Mouse (Mus musculus) hindbrain, embryonic 11.5 days (tissue): ENCODE results near the gene Pdzph1. TPM values are rescaled to one million over a fixed set of nuclear protein-coding genes. Genes with fewer than 3 reads are reported as not detected.

Experiments
- ATAC-seq: fragments of 200-750 bp; cut with Nextera tagmentation; 2 replicates; pipeline ENCODE4 v1.8.0; 2017; ENCODE audit warnings: mild to moderate bottlenecking, moderate TSS enrichment, moderate library complexity; ENCODE audit not compliant: low FRiP score
- DNase-seq: peaks from one replicate; pipeline ENCODE4 v3.0.0-alpha.2; 2015; ENCODE audit warnings: low spot score
- H3K27ac ChIP-seq: fragments of 300-500 bp; sonication (generic); 2 replicates; pipeline ENCODE4 v1.5.1; 2014; ENCODE audit warnings: mild to moderate bottlenecking, low read depth, low read length
- H3K27me3 ChIP-seq: fragments of 300-500 bp; sonication (generic); 2 replicates; pipeline ENCODE4 v1.6.1; 2014; ENCODE audit warnings: mild to moderate bottlenecking, low read length, moderate library complexity, mixed read lengths; ENCODE audit not compliant: control insufficient read depth, insufficient read depth
- H3K36me3 ChIP-seq: fragments of 300-500 bp; sonication (generic); 2 replicates; pipeline ENCODE4 v1.6.1; 2014; ENCODE audit warnings: mild to moderate bottlenecking, low read length, moderate library complexity, mixed read lengths; ENCODE audit not compliant: control insufficient read depth, insufficient read depth
- H3K4me1 ChIP-seq: fragments of 300-500 bp; sonication (generic); replicated peaks from 2 replicates; pipeline ENCODE4 v1.6.1; 2014; ENCODE audit warnings: low read length, mixed read lengths; ENCODE audit not compliant: control insufficient read depth, insufficient read depth
- H3K4me2 ChIP-seq: fragments of 300-500 bp; sonication (generic); replicated peaks from 2 replicates; pipeline ENCODE4 v1.6.1; 2014; ENCODE audit warnings: mild to moderate bottlenecking, low read depth, low read length
- H3K4me3 ChIP-seq: fragments of 300-500 bp; sonication (generic); 2 replicates; pipeline ENCODE4 v1.5.1; 2014; ENCODE audit warnings: low read depth, low read length
- H3K9ac ChIP-seq: fragments of 300-500 bp; sonication (generic); 2 replicates; pipeline ENCODE4 v1.6.1; 2014; ENCODE audit warnings: low read depth, low read length
- H3K9me3 ChIP-seq: fragments of 300-500 bp; sonication (generic); 2 replicates; pipeline ENCODE4 v1.6.1; 2016; ENCODE audit warnings: low read length; ENCODE audit not compliant: control insufficient read depth
- WGBS: fragments of 180-500 bp; shearing (Covaris S2); extraction: QIAGEN DNeasy Blood & Tissue Kit; methylation state at CpG from one replicate; pipeline ENCODE4 v1.1.7; 2014; 5-methylcytosine and 5-hydroxymethylcytosine counted together
- polyA plus RNA-seq: library from polyadenylated mRNA; unstranded; fragments of >200 nt; fragmentation: Nextera tagmentation; extraction: Ambion mirVana; gene quantifications from 2 replicates; pipeline ENCODE4 v1.2.1, GENCODE M21; 2014

Gene Pdzph1
- 10.6 and 10.9 TPM in 2 replicates for polyA plus RNA-seq

DNA sequence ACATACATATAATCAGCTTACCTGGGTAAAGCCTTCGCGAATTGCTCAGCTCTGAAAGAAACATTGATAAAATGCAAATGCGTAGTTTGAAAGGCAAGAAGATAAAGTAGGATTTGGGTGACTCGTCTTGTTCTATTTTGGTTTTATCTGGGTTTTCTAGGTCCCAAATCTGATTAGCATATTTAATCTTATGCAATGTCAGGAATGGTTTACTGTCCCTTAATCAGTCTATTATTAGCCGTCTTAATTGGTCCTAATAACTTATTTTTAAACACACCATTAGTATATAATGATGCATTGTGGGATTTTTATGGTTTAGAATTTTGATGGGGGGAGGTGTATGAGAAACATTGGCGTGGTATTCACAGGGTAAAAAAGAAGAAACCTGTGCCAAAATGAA is at the start of gene Pdzph1:
Gene Pdzph1 (minus strand): TSS at position 101 of the 400 bp plus-strand sequence.
- Histone ChIP-seq H3K4me3 (no peak within 1 kb of the TSS), H3K9me3 (no peaks in the 10 kb centered on the region), H3K9ac (no peak within 1 kb of the TSS), H3K4me2 (no peak within 1 kb of the TSS), H3K27ac (no peak within 1 kb of the TSS), H3K27me3 (no peaks in the 10 kb centered on the region), H3K36me3 (no peaks in the 10 kb centered on the region), H3K4me1 (no peaks in the 10 kb centered on the region)
- DNase-seq, result no peak
- ATAC-seq, result no peak
- WGBS, result 92% methylated on average over 6 of the region's 6 CpGs

- H3K9ac ChIP-seq, result no peak overlapping the region
- H3K36me3 ChIP-seq, result no peaks in the 10 kb centered on the region
- DNase-seq (peak; percentile 38), ATAC-seq (no peak)
- no peak overlapping the region for H3K4me2 ChIP-seq
- H3K4me1 ChIP-seq, result no peaks in the 10 kb centered on the region
- H3K9me3 ChIP-seq, result no peaks in the 10 kb centered on the region
- 68% methylated on average over 5 of the region's 5 CpGs for WGBS
- H3K27ac ChIP-seq, result no peak overlapping the region
- H3K27me3 ChIP-seq, result no peaks in the 10 kb centered on the region
- H3K4me3 ChIP-seq, result no peak overlapping the region
Measured at GRCm38 (mm10) chr17:59039754-59040153, 48.6 kb upstream of the Pdzph1 start.

GRCm38 (mm10) chr17:59033445-59033844 is 42.3 kb upstream of the Pdzph1 start:
- H3K27me3 ChIP-seq, result no peaks in the 10 kb centered on the region
- H3K4me3 ChIP-seq, result no peak overlapping the region
- no peak overlapping the region for H3K4me2 ChIP-seq
- no peak for ATAC-seq
- H3K27ac ChIP-seq, result no peak overlapping the region
- no peaks in the 10 kb centered on the region for H3K9me3 ChIP-seq
- DNase-seq, result no peak
- no peak overlapping the region for H3K9ac ChIP-seq
- 93% methylated on average over 3 of the region's 3 CpGs for WGBS
- no peaks in the 10 kb centered on the region for H3K4me1 ChIP-seq
- no peaks in the 10 kb centered on the region for H3K36me3 ChIP-seq

GRCm38 (mm10) chr17:59026336-59026735 is 35.2 kb upstream of the Pdzph1 start:
- H3K9me3 ChIP-seq, result no peaks in the 10 kb centered on the region
- no peak overlapping the region for H3K27ac ChIP-seq
- H3K4me3 ChIP-seq, result no peak overlapping the region
- 92% methylated on average over 3 of the region's 3 CpGs for WGBS
- no peak for ATAC-seq
- no peaks in the 10 kb centered on the region for H3K27me3 ChIP-seq
- H3K36me3 ChIP-seq, result no peaks in the 10 kb centered on the region
- H3K4me2 ChIP-seq, result no peak overlapping the region
- no peak for DNase-seq
- H3K9ac ChIP-seq, result no peak overlapping the region
- no peaks in the 10 kb centered on the region for H3K4me1 ChIP-seq

DNA sequence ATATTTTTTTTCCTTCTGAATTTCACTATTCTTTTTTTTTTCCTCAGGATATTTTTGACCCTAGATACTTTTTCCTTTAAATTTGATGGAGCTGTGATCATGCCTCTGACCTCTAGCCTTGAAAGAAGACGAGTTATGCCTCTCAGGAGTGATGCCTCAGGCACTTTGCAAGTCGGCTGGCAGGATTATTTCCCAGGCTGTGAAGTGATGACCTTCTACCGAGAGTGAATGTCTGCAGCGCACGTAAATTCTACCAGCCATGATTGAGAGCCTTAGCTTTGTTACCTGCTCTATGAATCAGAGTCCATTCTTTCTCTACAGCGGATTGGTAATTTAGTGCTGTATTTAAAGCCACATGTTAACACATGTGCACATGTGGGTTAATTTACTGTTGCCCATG is 33.3 kb upstream of the Pdzph1 start:
- Histone ChIP-seq H3K4me1 (no peaks in the 10 kb centered on the region), H3K9ac (no peak overlapping the region), H3K4me2 (no peak overlapping the region), H3K36me3 (no peaks in the 10 kb centered on the region), H3K4me3 (no peak overlapping the region), H3K9me3 (no peaks in the 10 kb centered on the region), H3K27me3 (no peaks in the 10 kb centered on the region), H3K27ac (no peak overlapping the region)
- 44% methylated on average over 6 of the region's 6 CpGs for WGBS
- DNase-seq (no peak), ATAC-seq (no peak)

DNA sequence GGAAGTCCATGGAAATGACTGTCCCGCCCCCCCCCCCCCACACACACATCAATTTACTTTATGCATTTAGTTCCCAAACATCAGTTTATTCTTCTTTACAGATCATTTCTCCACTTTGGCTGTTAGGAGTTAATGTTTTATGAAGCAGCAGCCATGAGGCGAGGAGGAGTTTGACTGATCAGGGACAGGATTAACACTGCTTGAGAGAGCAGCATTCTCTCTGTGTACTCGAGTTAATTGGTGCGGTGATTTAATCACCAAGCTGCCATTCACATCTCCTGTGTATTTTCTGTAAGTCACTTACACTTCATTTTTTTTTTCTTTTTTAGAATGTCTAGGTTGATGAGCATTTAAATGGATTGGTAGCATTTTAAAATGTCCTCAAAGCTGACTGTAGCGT is 32.8 kb upstream of the Pdzph1 start:
- WGBS, result 42% methylated on average over 5 of the region's 5 CpGs
- Histone ChIP-seq H3K9ac (no peak overlapping the region), H3K4me2 (no peak overlapping the region), H3K36me3 (no peaks in the 10 kb centered on the region), H3K9me3 (no peaks in the 10 kb centered on the region), H3K4me3 (no peak overlapping the region), H3K4me1 (no peaks in the 10 kb centered on the region), H3K27ac (no peak overlapping the region), H3K27me3 (no peaks in the 10 kb centered on the region)
- no peak for ATAC-seq
- no peak for DNase-seq

DNA sequence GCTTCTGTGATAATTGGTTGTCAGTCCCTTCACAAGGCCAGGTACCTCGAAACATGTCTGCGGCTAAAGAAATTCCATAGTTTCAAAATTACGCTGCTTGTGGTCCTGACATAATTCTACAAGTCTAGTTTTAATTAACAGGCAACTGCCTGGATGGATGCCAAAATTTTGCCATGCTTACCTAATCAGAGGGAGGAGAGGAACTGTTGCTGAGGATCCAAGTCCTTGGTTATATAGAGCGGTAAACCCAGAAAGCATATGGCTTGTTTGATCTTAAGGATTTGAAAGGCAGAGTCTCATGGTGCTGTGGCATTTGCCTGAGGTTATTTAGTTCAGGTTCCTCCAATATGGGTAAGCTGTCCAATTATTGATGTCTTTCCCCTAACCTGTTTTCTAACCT is 27.5 kb upstream of the Pdzph1 start:
- no peaks in the 10 kb centered on the region for H3K27me3 ChIP-seq
- no peak for DNase-seq
- no peak overlapping the region for H3K9ac ChIP-seq
- no peaks in the 10 kb centered on the region for H3K9me3 ChIP-seq
- 92% methylated on average over 4 of the region's 4 CpGs for WGBS
- H3K36me3 ChIP-seq, result no peaks in the 10 kb centered on the region
- ATAC-seq, result no peak
- H3K4me2 ChIP-seq, result no peak overlapping the region
- no peak overlapping the region for H3K4me3 ChIP-seq
- no peak overlapping the region for H3K27ac ChIP-seq
- H3K4me1 ChIP-seq, result no peaks in the 10 kb centered on the region

DNA sequence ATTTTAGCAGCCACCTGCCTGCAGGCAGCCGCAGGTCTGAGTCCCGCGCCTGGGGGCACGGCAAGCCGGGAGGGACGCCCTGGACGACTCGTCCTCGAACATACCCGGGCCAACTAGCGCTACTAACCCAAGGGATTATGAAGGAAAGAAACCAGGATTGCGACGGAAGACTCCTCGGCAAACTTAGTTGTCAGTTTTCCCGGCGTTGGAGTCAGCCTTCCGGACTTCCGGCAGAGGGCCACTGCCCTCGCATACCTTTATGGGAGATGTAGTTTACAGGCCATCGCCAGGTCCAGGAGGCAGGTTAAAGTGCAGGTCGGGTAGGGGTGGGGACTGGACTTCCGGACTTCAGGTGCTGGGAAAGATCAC is 21.9 kb upstream of the Pdzph1 start, which contains the start of gene Nudt12:
Gene Nudt12 (minus strand): TSS at position 282 of the 369 bp plus-strand sequence.
- Histone ChIP-seq H3K4me2 (peak within 1 kb of the TSS; percentile 67), H3K9ac (peak within 1 kb of the TSS; percentile 66), H3K9me3 (no peaks in the 10 kb centered on the region), H3K4me3 (peak within 1 kb of the TSS; percentile 74), H3K27ac (peak within 1 kb of the TSS; percentile 36; the same call in 1 of the 2 replicates), H3K27me3 (no peaks in the 10 kb centered on the region), H3K4me1 (no peaks in the 10 kb centered on the region), H3K36me3 (no peaks in the 10 kb centered on the region)
- WGBS, result under 1% methylated on average over 22 of the region's 22 CpGs
- peak; percentile 93 for ATAC-seq
- peak; percentile 72 for DNase-seq

- Histone ChIP-seq H3K27me3 (no peaks in the 10 kb centered on the region), H3K27ac (peak overlapping the region; percentile 36; the same call in 1 of the 2 replicates), H3K36me3 (no peaks in the 10 kb centered on the region), H3K9me3 (no peaks in the 10 kb centered on the region), H3K9ac (peak overlapping the region; percentile 66), H3K4me2 (peak overlapping the region; percentile 67), H3K4me1 (no peaks in the 10 kb centered on the region), H3K4me3 (peak overlapping the region; percentile 74)
- peak; percentile 89 for ATAC-seq
- DNase-seq, result no peak
- 13% methylated on average over 15 of the region's 15 CpGs for WGBS
Measured at GRCm38 (mm10) chr17:59012421-59013090, 21.4 kb upstream of the Pdzph1 start.
